Mouse (Mus musculus): ENCODE results near the gene Reck.

- TF ChIP-seq TCF12 (IDR thresholded peaks at IDR 0.05; ENCODE audit: insufficient read depth, poor library complexity, severe bottlenecking) (no peak), MAX (IDR thresholded peaks at IDR 0.05; ENCODE audit: low read depth) (no peak), POLR2A (IDR thresholded peaks at IDR 0.05; ENCODE audit: insufficient read length, low read depth) (no peak), TCF3 (IDR thresholded peaks at IDR 0.05; ENCODE audit: insufficient read length, low read depth) (no peak), E2F4 (IDR thresholded peaks at IDR 0.05; ENCODE audit: insufficient read depth) (no peak), CEBPB (IDR thresholded peaks at IDR 0.05; ENCODE audit: insufficient read depth, poor library complexity, severe bottlenecking) (no peak), USF1 (IDR thresholded peaks at IDR 0.05; ENCODE audit: low read depth) (no peak), POLR2AphosphoS2 (IDR thresholded peaks at IDR 0.05; ENCODE audit: insufficient read length, low read depth) (no peak), MYOD1 (IDR thresholded peaks at IDR 0.05; ENCODE audit: control insufficient read depth in 1 of 3, insufficient read length in 2 of 3, low read depth in 2 of 3) (peak in 2 of 3 experiments; percentile 44 to 49), REST (IDR thresholded peaks at IDR 0.05; ENCODE audit: insufficient read depth, insufficient read length) (no peak)
These were observed 93.3 kb downstream of the Reck start for GRCm38 (mm10) chr4:43968650-43969049.
